Mouse (Mus musculus) lung, adult 2 months (tissue): Measurements from ENCODE around the gene Iqck. TPM values are rescaled to one million over a fixed set of nuclear protein-coding genes. Genes with fewer than 3 reads are reported as not detected.
A peak's percentile ranks its signal among the peaks of the same experiment; 100 is the strongest.

Experiments
- DNase-seq: peaks from one replicate; pipeline ENCODE4 v3.0.0; 2022
- H3K4me1 ChIP-seq: fragments of 200-500 bp; 2 replicates; pipeline ENCODE4 v1.6.1; 2011; ENCODE audit warnings: low read length; ENCODE audit not compliant: control insufficient read depth, insufficient read depth
- H3K4me3 ChIP-seq: fragments of 200-500 bp; replicated peaks from 2 replicates; pipeline ENCODE3; 2011; ENCODE audit warnings: low read depth, mild to moderate bottlenecking, control low read depth, low read length; ENCODE audit errors: extremely low read depth
- CTCF ChIP-seq: fragments of 200-500 bp; IDR thresholded peaks from 2 replicates; pipeline ENCODE4 v1.5.1; 2011; ENCODE audit warnings: mild to moderate bottlenecking, low read length, control low read depth; ENCODE audit not compliant: insufficient read depth
- POLR2A ChIP-seq: fragments of 200-500 bp; IDR thresholded peaks from 2 replicates; pipeline ENCODE4 v1.6.1; 2011; ENCODE audit warnings: low read depth, mild to moderate bottlenecking, control low read depth, low read length, borderline replicate concordance; ENCODE audit errors: extremely low read depth
- WGBS: fragments of 180-500 bp; shearing (Covaris S2); methylation state at CpG from one replicate; pipeline ENCODE4 v1.1.7; 2018; 5-methylcytosine and 5-hydroxymethylcytosine counted together
- polyA plus RNA-seq: library from polyadenylated mRNA; depleted of rRNA; stranded (reverse); fragments of >200 nt; gene quantifications from 2 replicates; pipeline ENCODE4 v1.2.3, GENCODE M21; 2012

Iqck gene
- polyA plus RNA-seq, 1 experiment: 4.6 TPM

DNA sequence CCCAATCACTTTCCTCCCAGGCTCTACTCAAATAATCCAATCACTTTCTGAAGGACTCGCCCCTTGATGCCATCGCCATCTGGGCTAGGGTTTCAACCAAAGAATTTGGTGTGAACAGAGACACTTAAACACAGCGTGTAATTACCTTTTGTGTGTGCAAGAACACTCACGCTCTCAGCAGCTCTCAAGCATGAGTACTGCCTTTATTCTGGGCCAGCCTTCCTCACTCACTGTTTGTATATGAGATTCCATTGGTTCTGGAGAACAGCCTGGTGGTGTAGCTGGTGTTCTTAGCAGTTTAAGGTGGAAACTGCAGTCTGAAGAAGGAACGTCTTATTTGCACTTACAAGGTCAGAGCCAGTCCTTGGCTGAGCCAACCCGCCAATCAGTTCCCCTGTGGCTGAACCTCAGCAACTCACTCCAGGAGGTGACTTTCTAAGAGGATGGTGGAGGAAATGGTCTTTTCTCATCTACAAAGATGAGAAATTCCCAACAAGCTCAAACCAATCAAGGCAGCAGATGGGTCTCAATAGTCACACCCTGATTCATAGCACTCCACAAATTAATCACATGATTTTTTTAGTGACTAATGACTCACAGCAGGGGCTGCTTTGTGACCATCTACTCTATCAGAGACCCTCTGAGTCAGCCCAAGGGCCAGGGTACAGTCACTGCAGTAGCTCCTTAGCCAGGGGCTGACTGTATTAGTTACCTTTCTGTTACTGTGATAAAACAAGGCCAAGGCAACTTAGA, 31.9 kb downstream of the Iqck start:
- no peak overlapping the region for H3K4me3 ChIP-seq
- TF ChIP-seq CTCF (no peak), POLR2A (no peak)
- no peaks in the 10 kb centered on the region for H3K4me1 ChIP-seq
- DNase-seq: no peak
- 68% methylated on average over 6 of the region's 6 CpGs for WGBS

DNA sequence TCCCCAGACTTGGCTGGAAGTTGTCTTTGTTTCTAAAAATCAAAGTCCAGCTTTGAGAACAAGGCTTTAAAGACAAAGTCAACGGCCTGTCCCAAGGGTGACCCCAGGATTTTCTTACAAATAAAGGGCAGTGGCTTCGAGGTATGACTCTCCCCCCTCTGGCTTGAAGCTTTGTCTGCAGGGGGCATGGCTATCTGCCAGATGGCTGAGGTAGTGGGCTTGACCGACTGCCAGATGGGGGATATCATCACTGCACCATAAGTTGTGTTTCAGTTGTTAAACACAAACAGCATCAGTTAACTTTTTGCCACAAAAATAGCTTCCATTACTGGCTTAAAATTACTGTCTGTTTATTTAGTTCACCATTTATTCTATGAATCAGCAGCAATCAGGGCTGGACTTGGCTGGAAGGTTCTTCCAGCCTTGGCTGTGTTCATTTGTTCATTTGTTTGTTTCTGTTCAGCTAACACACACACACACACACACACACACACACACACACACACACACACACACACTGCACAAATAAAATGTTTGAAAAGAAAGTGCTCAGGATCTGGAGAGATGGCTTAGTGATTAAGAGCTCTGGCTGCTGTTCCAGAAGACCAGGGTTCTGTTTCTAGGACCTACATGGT, 33.6 kb downstream of the Iqck start:
- Histone ChIP-seq H3K4me1 (no peaks in the 10 kb centered on the region), H3K4me3 (no peak overlapping the region)
- 25% methylated on average over 3 of the region's 3 CpGs for WGBS
- no peak for DNase-seq
- no peak for TF ChIP-seq CTCF
- no peak for TF ChIP-seq POLR2A

DNA sequence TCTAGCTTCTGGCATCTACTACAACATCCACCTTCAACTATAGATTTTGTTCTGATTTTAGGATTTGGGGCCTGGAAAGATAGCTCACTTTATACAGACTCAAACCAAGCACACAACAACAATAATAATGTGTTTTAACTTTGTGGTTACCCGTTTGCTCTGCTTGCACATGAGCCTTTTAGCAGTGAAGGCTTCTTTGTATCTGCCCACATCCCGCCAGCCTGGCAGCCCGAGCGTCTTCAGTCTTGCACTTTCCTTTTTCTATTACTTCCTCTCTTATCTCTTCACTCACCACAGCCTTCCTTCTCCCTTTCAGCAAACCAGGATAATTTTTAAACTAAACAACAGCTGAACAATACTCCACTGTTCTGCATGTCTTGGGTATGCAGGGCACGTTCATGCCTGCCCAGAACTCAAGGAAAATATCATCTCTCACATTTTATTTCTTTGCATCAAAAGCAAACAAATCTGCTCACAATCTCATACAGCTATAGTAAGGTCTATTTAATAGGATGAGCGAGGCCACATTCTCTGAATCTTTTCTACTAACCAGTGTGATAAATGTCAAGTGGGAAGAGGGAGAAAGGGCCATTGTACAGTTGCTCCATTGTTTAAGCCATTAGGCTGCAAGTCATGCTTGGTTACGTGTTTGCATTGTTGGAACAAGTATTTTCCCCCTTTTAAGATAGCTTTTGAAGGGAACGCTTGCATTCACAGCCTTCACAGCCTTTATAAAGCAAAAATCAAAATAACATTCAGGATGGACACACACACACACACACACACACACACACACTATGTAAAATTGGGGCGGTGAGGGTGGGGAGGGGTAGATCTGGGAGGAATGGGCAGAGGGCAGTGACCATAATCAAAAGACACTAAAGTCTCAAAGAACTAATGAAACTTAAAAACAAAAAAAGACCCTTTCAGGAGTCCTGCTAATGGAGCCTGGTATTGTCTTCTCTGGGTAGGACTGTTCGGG, 40.2 kb downstream of the Iqck start:
- Histone ChIP-seq H3K4me3 (no peak overlapping the region), H3K4me1 (no peaks in the 10 kb centered on the region)
- no peak for TF ChIP-seq POLR2A
- no peak for TF ChIP-seq CTCF
- DNase-seq: no peak
- WGBS: 53% methylated on average over 10 of the region's 10 CpGs

DNA sequence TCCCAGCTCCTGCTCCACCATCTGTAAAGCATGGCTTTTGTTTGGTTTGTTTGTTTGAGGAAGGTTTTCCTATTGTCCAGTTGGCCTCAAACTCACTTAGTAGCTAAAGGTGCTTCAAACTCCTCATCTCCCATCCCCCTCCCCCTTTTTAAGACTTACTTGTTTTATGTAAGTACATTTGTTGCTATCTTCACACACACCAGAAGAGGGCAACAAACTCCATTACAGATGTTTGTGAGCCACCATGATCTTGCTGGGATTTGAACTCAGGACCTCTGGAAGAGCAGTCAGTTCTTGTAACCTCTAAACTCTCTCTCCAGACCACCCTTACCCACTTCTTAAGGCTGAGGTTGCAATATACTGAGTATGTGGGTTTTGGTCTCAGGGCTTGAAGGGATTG, 42.5 kb downstream of the Iqck start:
- no peak overlapping the region for H3K4me3 ChIP-seq
- no peaks in the 10 kb centered on the region for H3K4me1 ChIP-seq
- DNase-seq: no peak
- no peak for TF ChIP-seq CTCF
- no peak for TF ChIP-seq POLR2A

GRCm38 (mm10) chr7:118900090-118900489, 44.5 kb downstream of the Iqck start:
- WGBS: 81% methylated on average over 2 of the region's 2 CpGs
- no peak for TF ChIP-seq CTCF
- no peak for TF ChIP-seq POLR2A
- H3K4me1 ChIP-seq: no peaks in the 10 kb centered on the region
- DNase-seq: no peak
- H3K4me3 ChIP-seq: no peak overlapping the region

DNA sequence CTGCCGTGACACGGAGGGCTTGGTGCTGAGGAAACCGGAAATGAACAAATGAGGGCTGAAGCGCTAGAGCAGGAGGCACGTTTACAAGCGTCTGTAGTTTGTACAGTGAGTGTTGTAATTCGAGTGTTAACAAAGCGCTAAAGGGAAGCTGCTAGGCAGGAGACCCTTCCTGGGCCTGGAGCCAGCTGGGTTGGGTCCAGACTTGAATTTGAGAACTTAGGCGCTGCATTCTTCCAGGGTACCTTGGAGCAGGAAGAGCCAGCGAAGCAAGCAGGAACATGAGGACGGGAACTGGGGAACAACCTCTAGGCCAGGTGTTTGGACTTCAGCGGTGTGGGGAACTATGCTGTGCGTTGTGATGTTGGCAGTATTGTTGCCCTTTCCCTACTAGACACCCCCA, 47.4 kb downstream of the Iqck start:
- peak; percentile 44 for DNase-seq
- 18% methylated on average over 13 of the region's 13 CpGs for WGBS
- Histone ChIP-seq H3K4me3 (no peak overlapping the region), H3K4me1 (no peaks in the 10 kb centered on the region)
- TF ChIP-seq CTCF: no peak
- TF ChIP-seq POLR2A: no peak

DNA sequence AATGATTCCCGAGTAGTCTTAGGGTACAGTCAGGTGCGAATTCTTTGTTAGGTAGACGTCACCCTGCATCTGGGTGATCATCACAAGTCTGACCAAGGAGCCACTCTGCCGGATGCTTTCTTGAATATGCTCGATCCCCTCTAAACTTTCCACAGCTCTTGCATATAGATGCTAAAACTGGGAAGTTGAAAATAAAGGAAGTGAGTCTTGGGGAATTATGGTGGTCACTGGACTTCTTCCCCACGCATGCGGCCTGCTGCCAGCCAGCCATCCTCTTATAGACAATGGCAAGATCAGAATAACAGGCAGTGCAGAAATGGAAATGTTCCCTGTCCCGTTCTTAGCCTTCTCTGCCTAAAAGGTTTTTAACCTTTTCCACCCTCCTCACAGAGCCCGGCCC, 48.3 kb downstream of the Iqck start:
- no peak for DNase-seq
- WGBS: 88% methylated on average over 9 of the region's 9 CpGs

DNA sequence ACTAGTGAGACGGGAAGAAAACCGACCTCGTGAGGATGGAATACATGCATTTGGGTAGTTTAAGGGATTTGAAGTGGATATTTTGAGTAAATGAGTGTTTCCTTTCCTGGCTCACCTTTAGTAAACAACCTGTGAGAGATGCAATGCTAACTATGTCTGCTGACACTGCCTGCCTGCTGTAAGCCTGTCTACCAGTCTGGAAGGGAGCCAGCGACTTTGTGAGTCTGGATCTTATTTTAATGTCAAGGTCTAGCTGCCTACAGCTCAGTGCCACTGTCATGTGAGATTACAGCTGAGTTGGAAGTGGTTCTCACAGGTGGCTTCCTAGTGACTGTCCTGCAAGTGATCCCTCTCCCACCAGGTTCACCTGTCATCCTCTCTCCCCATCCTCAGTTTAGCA, 49.0 kb downstream of the Iqck start:
- 80% methylated on average over 4 of the region's 4 CpGs for WGBS
- H3K4me3 ChIP-seq: no peak overlapping the region
- H3K4me1 ChIP-seq: no peaks in the 10 kb centered on the region
- no peak for DNase-seq
- TF ChIP-seq POLR2A: no peak
- TF ChIP-seq CTCF: no peak

More for the DNA sequence above, 48.3 kb downstream of the Iqck start:
- Histone ChIP-seq H3K4me3 (no peak overlapping the region), H3K4me1 (no peaks in the 10 kb centered on the region)
- no peak for TF ChIP-seq CTCF
- TF ChIP-seq POLR2A: no peak

DNA sequence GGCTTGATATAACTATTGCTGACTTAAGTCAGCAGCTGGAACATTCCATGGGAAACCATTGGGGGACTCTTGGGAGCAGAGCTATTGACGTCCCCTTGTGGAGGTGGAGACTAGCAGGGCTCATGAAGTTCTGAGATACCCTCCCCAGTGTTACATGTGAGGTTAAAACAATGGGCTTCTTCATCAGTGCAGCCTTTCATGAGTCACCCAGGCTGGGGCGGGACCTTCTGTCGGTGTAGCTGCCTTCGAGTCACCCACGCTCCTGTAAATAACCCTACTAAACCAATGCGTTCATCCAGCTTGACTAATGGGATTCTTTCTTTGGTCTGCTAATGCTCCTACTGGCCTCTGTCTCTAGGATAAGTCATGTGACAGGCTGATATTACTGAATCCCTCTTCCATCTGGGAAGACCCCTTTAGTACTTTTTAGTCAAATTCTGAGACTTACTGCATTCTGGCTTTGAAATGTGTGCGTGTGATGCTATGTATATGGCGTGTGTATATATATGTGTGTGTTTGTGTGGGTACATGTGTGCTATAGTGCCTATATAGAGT, 53.5 kb downstream of the Iqck start:
- Histone ChIP-seq H3K4me1 (no peaks in the 10 kb centered on the region), H3K4me3 (no peak overlapping the region)
- WGBS: 75% methylated on average over 8 of the region's 8 CpGs
- no peak for TF ChIP-seq CTCF
- TF ChIP-seq POLR2A: no peak
- DNase-seq: no peak
